Mouse (Mus musculus) limb, embryonic 14.5 days (tissue): Measurements from ENCODE around the gene Slc6a1. TPM values are rescaled to one million over a fixed set of nuclear protein-coding genes. Genes with fewer than 3 reads are reported as not detected.
A peak's percentile ranks its signal among the peaks of the same experiment; 100 is the strongest.
"Not testable (repeated sequence)": the region's sequence is repeated elsewhere in the genome, so short reads cannot be mapped to it uniquely, and the experiment has no call there.

Experiments used
- ATAC-seq: fragments of 200-750 bp; cut with Nextera tagmentation; 2 replicates; pipeline ENCODE4 v1.8.0; 2017; ENCODE audit warnings: low read depth, moderate number of reproducible peaks, moderate TSS enrichment; ENCODE audit not compliant: low FRiP score
- DNase-seq: peaks from one replicate; pipeline ENCODE4 v3.0.0-alpha.2; 2015; ENCODE audit warnings: low spot score
- H3K27ac ChIP-seq: fragments of 300-500 bp; sonication (generic); replicated peaks from 2 replicates; pipeline ENCODE4 v1.5.1; 2014; ENCODE audit warnings: low read depth, mild to moderate bottlenecking, low read length, moderate library complexity, mixed read lengths
- H3K27me3 ChIP-seq: fragments of 300-500 bp; sonication (generic); 2 replicates; pipeline ENCODE4 v1.6.1; 2014; ENCODE audit warnings: low read length, mixed read lengths; ENCODE audit not compliant: control insufficient read depth, insufficient read depth
- H3K36me3 ChIP-seq: fragments of 300-500 bp; sonication (generic); 2 replicates; pipeline ENCODE4 v1.6.1; 2014; ENCODE audit warnings: mild to moderate bottlenecking, low read length, moderate library complexity, mixed read lengths; ENCODE audit not compliant: control insufficient read depth, insufficient read depth
- H3K4me1 ChIP-seq: fragments of 300-500 bp; sonication (generic); 2 replicates; pipeline ENCODE4 v1.6.1; 2014; ENCODE audit warnings: antibody characterized with exemption, low read length, mixed read lengths; ENCODE audit not compliant: control insufficient read depth, insufficient read depth
- H3K4me2 ChIP-seq: fragments of 300-500 bp; sonication (generic); replicated peaks from 2 replicates; pipeline ENCODE4 v1.6.1; 2014; ENCODE audit warnings: low read depth, mild to moderate bottlenecking, low read length, moderate library complexity; ENCODE audit not compliant: severe bottlenecking
- H3K4me3 ChIP-seq: fragments of 300-500 bp; sonication (generic); replicated peaks from 2 replicates; pipeline ENCODE4 v1.5.1; 2014; ENCODE audit warnings: low read length
- H3K9ac ChIP-seq: fragments of 300-500 bp; sonication (generic); 2 replicates; pipeline ENCODE4 v1.6.1; 2014; ENCODE audit warnings: mild to moderate bottlenecking, low read depth, low read length, moderate library complexity; ENCODE audit not compliant: severe bottlenecking
- H3K9me3 ChIP-seq: fragments of 300-500 bp; sonication (generic); 2 replicates; pipeline ENCODE4 v1.6.1; 2016; ENCODE audit warnings: low read length; ENCODE audit not compliant: control insufficient read depth
- POLR2A ChIP-seq: fragments of 200-500 bp; IDR thresholded peaks from 2 replicates; pipeline ENCODE4 v1.8.0; 2012; ENCODE audit warnings: inconsistent platforms, mild to moderate bottlenecking, moderate library complexity, borderline replicate concordance; ENCODE audit not compliant: insufficient read depth, insufficient read length; ENCODE audit errors: extremely low read depth
- WGBS: fragments of 180-500 bp; shearing (Covaris S2); extraction: QIAGEN DNeasy Blood & Tissue Kit; methylation state at CpG from one replicate; pipeline ENCODE4 v1.1.7; 2014; 5-methylcytosine and 5-hydroxymethylcytosine counted together
- polyA plus RNA-seq, 2 experiments: library from polyadenylated mRNA; depleted of rRNA in 1 of 2; stranded (reverse) in 1 of 2; unstranded in 1 of 2; fragments of >200 nt; fragmentation: Nextera tagmentation in 1 of 2; extraction: Ambion mirVana in 1 of 2; gene quantifications; 2 replicates each; pipeline versions ENCODE4 v1.2.1 to v1.2.3; 2012 to 2014

The Slc6a1 gene
- polyA plus RNA-seq, 2 experiments = 0.08 to 0.77 TPM

DNA sequence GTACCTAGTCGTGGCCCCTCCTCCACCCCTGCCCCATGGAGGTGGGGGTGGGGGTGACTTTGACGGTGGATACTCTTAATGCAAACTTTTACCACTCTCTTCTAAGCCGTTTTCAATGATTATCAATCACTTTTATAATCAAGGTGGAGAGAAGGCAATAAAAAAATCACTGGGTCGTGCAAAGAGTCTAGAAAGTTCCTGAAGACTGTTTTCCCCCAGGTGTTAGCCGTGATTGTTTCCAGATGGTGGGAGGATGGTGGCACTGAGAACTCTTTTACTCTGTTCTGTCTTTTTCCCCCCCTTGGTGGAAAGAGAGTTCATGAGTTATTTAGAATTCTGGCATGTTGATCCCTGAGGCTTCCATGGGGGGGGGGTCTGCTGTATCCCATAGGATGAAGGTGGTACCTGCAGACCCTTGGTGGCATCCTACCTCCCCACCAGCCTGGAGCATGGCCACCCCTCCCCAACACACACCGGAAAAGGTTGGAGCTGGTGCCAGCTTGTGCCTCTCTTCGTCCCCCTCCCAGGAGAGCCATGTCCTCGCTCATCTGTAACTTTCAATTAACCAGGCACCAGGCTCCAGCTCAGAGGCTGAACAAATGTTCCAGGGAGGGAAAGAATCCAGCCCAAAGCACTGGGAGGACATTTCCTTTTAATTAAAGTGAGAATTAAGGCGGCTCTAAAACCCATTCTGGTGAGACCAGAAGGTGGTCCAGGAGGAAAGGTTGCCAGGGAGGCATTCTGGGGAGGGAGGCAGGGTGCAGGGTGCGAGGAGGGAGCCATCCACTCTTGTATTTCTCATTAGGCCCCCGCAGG is 53.9 kb downstream of the Slc6a1 start:
- H3K27me3 ChIP-seq = no peaks in the 10 kb centered on the region
- DNase-seq (no peak), ATAC-seq (no peak)

DNA sequence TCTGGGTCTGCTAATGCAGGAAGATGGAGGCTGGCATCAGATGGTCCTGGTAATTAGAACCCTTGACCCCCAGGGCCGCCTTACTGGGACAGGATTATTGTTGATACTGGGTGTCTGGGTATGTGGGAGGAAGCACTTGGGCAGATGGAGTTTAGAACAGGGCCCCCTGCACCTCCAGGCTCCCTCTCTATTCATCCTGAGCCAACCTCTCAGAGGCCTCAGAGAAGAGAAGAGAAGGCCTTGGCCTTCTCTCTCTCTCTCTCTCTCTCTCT is 54.4 kb downstream of the Slc6a1 start:
- 9% methylated on average over 1 of the region's 1 CpGs for WGBS
- H3K27ac ChIP-seq = no peak overlapping the region

More for the DNA sequence above, 53.9 kb downstream of the Slc6a1 start:
- H3K4me1 ChIP-seq = peaks cover 10% of the 10 kb centered on the region
- H3K9ac ChIP-seq = no peak overlapping the region
- no peak overlapping the region for H3K27ac ChIP-seq
- TF ChIP-seq POLR2A = no peak
- H3K9me3 ChIP-seq = no peaks in the 10 kb centered on the region
- WGBS = 21% methylated on average over 11 of the region's 11 CpGs
- no peaks in the 10 kb centered on the region for H3K36me3 ChIP-seq
- H3K4me2 ChIP-seq = no peak overlapping the region
- H3K4me3 ChIP-seq = no peak overlapping the region

DNA sequence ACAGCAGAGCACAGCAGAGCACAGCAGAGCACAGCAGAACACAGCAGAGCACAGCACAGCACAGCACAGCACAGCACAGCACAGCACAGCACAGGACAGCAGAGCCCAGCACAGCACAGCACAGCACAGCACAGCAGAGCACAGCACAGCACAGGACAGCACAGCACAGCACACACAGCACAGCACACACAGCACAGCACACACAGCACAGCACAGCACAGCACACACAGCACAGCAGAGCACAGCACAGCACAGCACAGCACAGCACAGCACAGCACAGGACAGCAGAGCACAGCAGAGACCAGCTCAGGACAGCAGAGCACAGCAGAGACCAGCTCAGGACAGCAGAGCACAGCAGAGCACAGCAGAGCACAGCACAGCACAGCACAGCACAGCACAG is 58.9 kb downstream of the Slc6a1 start:
- H3K27ac ChIP-seq, H3K36me3 ChIP-seq, DNase-seq, ATAC-seq, H3K27me3 ChIP-seq, H3K4me1 ChIP-seq, H3K4me3 ChIP-seq, H3K4me2 ChIP-seq, H3K9ac ChIP-seq, H3K9me3 ChIP-seq: not testable (repeated sequence)

More for the DNA sequence above, 54.4 kb downstream of the Slc6a1 start:
- Histone ChIP-seq H3K27me3 (no peaks in the 10 kb centered on the region), H3K4me3 (no peak overlapping the region), H3K4me2 (no peak overlapping the region), H3K36me3 (no peaks in the 10 kb centered on the region), H3K9ac (no peak overlapping the region), H3K9me3 (no peaks in the 10 kb centered on the region), H3K4me1 (peaks cover 10% of the 10 kb centered on the region)
- ATAC-seq (no peak), DNase-seq (no peak)
- no peak for TF ChIP-seq POLR2A

DNA sequence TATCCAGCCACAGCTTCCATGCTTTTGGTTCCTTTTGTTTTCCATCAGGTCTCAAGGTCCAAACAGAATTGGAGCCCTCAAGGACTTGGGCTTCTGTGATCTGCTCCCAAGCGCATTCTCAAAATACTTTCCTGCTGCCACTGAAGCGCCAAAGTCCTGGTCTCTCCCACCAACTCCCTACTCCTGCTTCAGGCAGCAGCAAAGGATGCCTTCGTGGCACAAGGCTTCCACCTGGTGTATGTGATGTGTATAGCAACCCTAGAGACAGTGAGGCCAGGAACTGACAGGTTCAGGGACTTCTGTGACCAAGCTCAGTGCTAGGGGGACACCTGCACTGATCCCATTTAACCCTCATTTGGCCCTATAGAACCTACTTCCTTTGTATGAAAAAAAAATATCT is 61.3 kb downstream of the Slc6a1 start:
- H3K9ac ChIP-seq = no peak overlapping the region
- ATAC-seq = no peak; the same call in 1 of the 2 replicates
- WGBS = 17% methylated on average over 3 of the region's 3 CpGs
- H3K4me1 ChIP-seq = no peaks in the 10 kb centered on the region
- no peak overlapping the region for H3K27ac ChIP-seq
- no peak for TF ChIP-seq POLR2A
- DNase-seq = peak; percentile 27
- H3K27me3 ChIP-seq = 0 out of 2 replicates have a peak, but pooled peaks cover 3% of the 10 kb centered on the region
- no peaks in the 10 kb centered on the region for H3K9me3 ChIP-seq
- no peak overlapping the region for H3K4me2 ChIP-seq
- no peaks in the 10 kb centered on the region for H3K36me3 ChIP-seq
- no peak overlapping the region for H3K4me3 ChIP-seq

DNA sequence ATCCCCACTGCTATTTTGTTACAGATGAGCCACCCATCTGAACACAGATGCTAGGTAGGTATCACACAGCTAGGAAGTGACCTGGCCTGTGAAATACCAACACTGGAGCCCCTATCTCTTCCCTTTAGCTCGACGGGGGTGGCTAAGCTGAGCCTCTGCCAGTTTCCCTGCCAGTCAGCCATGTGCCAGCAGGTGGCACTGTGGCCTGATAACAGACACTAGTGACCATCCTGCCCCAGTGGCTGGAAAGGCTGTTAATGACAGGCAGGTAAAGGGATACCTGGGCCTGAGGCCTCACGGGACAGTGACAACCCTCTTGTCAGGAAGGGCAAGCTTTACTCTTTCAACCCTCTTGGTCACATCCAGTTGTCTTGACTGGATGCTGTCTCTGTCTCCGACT is 62.7 kb downstream of the Slc6a1 start:
- TF ChIP-seq POLR2A = no peak
- Histone ChIP-seq H3K4me3 (no peak overlapping the region), H3K4me2 (no peak overlapping the region), H3K4me1 (no peaks in the 10 kb centered on the region), H3K36me3 (no peaks in the 10 kb centered on the region), H3K9me3 (no peaks in the 10 kb centered on the region), H3K27me3 (0 out of 2 replicates have a peak, but pooled peaks cover 3% of the 10 kb centered on the region), H3K9ac (no peak overlapping the region), H3K27ac (no peak overlapping the region)
- DNase-seq (no peak), ATAC-seq (no peak)
- 44% methylated on average over 4 of the region's 4 CpGs for WGBS
